Mouse (Mus musculus): ENCODE results near the gene Coro1c.
"Not testable (repeated sequence)": the region's sequence is repeated elsewhere in the genome, so short reads cannot be mapped to it uniquely, and the experiment has no call there.

The Coro1c gene

DNA sequence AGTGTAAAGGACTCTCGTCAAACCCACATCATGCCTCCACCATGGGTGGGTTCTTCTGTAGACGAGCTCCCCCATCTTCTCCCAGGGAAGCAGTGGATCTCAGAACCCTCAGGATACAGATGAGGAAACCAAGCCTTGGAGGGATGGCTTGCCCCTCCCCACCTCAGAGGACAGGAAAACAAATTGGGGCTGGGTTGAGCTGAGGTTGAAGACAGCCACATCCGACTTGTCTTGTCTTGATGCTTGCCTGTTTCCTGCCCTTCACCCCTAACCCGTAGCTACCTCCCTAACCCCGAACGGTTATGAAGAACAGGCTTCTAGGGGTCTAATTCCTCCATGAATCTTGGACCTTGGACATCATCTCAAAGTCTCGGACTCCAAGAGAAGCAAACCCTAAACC lies 83.0 kb downstream of the Coro1c start:
- no peak for DNase-seq

DNA sequence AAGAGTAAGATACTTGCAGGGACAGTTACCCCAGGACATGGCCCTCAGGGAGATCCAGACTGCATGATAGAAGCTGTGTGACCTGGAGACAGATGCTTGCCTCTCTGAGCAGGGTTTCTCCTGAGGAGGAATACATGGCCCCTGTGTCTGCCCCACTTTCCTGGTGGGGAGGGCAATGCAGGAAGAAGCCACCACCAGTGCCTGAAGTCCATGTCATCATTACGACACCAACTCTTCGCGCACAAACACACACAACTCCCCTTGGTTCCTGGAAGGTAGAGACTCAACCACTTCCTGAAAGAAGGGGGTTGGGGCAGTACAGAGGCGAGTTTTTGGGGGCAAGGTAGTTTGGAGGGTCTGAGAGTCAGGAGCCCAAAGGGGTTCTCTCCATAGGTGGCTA lies 84.3 kb downstream of the Coro1c start:
- DNase-seq = no peak

DNA sequence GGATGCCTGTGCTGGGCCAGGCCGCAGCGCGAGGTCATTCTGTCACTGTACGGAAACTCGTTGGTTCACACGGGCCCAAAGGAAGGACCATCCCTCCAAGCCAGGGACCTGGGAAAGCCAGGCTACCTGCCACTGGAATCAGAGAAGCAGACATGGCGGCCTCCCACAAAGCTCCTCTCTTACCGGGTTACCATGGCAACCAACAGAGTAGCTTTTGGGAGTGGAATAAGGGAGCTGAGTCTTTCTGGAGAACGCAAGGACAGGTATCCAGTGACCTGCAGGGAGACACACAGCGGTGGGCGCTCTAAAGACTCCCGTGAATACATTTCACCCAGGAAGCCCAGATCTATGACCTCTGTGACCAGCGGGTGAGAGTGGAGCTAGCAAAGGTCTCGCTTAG lies 90.0 kb downstream of the Coro1c start:
- no peak for DNase-seq

DNA sequence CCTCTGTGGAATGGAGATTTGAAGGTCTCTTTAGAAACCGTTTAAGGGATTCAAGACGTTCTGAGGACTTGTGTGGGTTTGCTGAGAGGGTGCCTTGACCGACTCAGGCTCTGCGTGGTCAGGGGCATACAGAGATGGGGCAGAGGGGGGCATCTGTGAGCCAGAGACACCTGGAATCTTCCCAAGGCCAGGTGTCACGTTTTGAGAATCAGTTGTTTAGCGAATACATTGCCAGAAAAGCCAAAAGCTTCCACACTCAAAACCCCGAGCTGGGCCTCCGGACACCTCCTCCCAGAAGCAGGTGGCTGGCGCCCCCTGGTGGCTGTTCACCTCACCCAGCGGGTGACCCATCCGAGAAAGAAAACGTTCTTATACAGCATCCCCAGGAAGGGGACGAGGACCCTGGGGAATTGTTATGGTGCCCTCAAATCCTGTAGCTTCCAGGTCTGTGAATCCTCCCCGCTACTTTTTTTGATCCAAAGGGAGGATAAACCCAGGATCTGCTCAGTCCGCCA lies 92.9 kb downstream of the Coro1c start:
- peak; percentile 53 to 83 for DNase-seq

DNA sequence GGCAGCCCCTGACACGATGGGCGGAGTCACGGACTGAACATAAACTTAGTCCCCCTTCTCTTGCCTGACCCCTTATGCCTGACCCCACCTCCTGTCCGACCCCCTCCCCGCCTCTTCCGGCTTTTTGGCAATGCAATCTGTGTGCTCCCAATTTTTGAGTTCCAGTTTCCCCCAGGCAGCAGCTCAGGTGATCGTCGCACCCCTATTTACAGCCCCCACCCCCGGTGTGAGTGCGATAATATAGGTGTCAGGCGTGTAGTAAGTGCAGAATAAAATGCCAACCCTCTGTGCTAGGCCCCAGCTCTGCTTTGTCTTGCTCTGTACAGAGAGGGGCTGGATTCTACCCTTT lies 93.5 kb downstream of the Coro1c start:
- no peak for DNase-seq

DNA sequence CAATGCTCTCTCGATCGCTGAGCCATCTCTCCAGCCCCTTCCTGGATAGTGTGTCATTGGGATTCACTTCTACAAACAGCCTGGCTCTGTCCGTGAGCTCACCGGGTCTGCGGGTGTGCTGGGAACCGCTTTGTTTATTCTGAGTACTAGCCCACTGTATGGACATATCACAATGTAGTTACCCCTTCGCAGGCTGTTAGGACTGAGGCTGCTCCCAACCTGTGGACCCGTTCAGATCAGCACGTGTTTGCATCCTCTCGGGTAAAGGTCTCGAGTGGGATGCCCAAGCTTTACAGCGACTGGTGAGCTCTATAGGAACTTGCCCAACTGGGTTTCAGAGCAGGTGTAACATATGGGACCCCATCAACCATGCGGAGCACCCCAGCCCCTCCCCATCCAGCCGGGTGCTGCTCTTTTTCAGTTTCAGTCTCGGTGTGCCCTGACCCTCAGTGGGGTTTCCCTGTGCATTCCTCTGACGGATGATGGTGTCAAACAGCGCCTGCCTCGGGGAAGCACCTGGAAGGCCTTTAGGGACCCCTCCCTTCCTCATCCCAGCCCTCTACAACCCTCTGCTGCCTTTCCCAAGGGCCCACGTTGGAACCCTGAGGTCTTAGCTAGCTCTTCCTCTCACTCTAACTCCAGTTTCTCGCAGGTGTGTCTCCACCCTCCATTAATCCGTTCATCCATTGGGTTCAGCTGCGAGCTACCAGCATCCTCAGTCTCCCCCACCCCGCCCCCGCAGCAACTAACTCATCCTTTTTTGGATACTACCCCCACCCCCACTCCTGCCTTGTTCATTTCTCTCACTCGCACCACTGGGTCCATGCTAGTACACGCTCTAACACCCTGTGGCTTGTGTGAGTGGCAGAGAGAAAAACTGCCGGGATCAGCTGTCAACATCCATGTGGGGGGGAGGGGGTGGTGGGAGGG lies 94.2 kb downstream of the Coro1c start:
- no peak for DNase-seq

DNA sequence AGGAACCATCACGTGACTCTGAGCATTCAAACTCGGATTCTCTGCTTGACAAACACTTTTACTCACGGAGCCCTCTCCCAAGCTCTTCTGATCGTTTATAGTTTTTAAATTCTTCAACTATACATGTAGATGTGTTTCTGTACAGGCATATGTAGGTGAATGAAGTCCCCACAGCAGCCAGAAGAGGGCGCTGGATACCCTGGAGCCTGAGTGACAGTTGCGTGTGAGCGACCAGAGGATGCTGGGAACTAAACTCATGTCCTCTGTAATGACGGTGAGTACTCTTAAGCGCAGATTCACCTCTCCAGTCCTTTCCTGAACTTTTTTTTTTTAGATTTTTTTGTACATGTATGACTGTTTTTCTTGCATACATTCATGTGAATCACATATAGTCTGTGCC lies 95.0 kb downstream of the Coro1c start:
- no peak for DNase-seq

DNA sequence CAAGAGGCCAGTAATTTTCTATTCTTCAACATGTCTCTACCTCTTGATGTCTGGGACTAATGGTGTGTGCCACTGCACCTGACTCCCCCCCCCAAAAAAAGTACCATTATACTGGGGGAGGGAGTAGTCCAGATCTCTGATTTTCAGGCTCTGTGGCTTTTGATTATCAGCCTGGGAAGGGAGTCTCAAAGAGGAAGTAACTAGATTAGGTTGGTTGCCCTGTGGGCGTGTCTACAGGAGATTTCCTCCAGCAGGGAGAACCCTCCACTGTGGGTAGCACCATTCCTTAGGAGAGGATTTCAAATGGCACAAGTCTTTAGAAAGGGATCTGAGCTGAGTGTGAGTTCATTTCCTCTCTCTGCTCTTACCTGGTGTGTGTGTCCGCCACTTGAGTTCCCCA lies 95.9 kb downstream of the Coro1c start:
- DNase-seq = no peak

DNA sequence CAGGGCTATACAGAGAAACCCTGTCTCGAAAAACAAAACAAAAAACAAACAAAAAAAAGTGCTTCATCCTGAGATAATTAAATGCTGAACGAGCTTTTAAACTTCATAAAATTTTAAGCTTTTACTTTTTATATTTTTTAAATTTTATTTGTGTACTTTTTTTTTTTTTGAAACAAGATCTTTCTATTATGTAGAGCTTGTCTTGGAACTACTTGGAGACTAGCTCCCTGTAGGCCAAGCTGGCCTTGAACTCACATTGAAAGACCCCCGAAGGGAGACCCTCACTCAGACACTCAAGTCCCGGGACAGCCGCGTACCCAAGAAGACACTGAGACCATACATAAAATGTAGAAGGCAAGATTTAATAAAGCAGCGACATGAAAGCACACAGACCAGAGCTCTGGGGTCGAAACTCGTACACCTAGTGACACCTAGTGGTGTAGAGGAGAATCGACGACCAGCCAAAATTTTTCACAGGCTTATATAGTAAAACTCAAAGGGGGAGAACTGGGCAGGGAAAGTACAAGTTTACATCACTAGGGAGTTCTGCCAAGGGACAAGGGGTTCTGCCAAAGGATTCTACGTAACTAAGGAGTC lies 96.6 kb downstream of the Coro1c start:
- DNase-seq = not testable (repeated sequence)

DNA sequence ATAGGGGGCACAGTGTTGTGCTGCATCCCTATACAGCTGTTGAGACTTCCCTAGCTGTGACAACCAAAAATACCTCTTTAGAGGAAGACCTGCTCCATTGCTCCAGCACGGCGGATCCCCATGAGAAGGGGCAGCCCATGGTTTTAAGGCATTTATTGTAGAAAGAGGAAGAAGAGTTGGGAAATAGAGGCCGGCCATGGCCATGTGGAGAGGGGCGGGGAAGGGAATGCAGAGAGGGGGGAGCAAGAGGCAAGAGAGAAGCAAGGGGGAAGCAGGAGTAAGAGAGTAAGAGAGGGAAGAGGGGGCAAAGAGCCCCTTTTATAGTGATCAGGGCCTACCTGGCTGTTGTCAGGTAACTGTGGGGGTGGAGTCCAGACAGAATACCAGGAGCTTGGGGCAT lies 98.4 kb downstream of the Coro1c start:
- DNase-seq = no peak

DNA sequence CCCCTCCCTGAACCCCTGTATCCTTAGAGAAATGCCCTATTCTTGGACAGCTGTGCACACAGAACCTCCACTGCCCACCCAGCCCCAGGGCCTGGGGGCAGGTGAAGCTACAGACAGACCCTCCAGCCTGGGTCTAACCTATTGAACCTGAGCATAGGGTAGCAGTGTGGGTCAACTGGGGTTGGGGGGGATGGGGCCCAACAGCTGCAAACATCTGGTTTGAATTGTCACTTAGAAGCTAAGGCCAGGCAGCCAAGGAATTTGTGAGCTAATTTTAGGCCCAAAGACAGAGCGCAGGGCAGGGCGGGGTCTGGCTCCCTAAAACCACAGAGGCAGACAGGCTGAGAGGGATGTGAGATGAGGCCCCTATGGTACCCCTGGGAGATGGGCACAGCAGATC lies 100.4 kb downstream of the Coro1c start:
- DNase-seq = no peak

DNA sequence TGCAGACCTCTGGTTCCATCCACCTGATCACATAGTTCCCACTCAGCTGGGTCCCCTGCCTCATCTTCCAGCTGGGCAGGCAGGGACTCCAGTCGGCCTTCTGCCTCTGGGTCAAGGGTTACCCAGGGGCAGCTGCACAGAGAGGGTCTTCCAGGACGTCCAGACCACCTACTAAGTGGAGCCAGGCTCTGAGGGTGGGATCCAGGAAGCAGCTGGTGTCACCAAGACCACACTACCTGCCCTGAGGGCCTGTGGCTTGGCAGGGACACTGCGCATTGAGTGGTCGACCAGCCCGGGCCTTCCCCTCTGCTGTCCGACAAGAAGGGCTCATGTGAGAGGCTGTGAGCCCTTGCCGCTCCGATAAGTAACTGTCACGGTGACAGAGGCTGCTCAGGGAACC lies 100.8 kb downstream of the Coro1c start:
- DNase-seq = no peak

DNA sequence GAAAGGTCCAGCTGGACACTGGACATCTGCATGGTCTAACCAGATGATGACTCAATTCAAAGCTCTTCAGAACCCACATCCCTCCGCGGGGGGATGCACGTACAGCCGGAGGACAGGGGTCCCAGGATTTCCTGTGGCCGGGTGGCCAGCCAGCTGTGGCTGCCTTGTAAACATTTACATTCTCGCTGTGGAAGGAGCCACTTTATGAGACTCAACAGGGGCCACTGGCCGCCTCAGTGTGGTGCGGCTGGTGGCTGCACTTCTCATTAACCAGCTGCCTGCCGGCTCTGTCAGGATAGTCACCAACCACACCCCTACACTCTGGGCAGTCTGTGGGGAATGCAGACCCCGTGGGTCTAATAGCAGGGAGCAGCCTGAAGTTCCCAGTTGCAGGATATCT lies 102.1 kb downstream of the Coro1c start:
- DNase-seq = no peak

DNA sequence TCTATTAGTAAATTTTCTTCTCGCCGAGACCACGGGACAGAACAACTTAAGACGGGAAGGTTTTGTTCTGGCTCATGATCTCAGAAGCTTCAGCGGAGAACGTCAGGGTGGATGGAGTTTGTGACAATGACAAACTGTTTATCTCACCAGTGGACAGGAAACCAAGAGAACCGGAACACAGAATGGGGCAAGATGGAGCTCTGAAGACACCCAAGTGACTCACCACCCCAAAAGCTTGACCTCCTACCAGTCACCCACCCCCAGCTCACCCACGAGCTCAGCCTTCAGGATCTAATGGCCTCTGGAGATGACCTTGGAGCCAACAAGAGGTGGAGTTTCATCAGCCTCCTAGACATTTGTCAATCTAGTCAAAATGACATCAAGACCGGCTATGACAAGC lies 103.3 kb downstream of the Coro1c start:
- DNase-seq = no peak

DNA sequence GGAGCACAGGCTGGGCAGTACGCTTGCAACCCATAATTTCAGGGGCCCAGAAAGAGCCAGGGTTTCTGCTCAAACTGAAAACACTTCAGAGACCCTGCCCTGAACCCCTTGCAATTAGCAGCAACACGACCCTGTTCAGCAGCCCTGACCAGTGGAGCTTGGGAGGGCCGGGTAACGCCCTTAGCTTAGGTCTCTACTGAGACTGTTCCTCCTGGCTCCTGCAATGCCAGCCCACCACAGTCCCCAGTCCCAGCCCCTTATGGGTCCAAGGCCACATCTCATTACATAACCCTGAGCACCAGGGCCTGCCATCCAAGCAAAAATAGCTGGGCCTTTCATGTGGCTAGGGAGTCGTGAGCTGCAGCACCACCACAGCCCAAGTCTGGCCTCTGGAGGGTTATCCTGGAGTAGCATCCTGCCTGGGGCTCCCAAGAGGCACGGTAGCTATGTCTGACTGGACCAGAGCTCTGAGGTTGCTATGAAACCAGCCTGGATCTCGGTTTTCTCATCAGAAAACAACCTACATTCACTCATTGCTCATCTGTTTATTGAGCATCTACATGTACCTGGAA lies 104.1 kb downstream of the Coro1c start:
- no peak for DNase-seq

DNA sequence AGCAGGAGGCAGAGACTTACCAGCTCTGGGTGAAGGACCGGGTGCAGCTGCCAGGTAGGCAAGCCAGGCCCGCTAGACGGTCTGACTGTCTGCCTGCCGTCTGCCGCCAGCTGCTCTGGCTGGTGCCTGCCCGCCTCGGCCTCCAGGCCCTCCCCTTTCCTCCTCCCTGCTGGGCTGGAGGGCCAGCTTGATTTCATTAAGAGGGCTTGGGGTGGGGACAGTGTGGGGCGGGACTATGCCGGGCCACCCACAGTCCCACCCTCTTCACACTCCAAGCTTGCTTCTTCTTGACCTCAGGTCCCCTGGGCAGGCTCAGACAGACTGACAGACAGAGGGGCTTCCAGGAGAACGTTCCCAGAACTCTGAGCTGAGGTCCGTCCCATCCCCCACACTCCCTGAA lies 108.3 kb downstream of the Coro1c start, which contains the start of gene Tmem119:
TSS of gene Tmem119 (minus strand) at position 237 of the 400 bp plus-strand sequence.
- no peak for DNase-seq

DNA sequence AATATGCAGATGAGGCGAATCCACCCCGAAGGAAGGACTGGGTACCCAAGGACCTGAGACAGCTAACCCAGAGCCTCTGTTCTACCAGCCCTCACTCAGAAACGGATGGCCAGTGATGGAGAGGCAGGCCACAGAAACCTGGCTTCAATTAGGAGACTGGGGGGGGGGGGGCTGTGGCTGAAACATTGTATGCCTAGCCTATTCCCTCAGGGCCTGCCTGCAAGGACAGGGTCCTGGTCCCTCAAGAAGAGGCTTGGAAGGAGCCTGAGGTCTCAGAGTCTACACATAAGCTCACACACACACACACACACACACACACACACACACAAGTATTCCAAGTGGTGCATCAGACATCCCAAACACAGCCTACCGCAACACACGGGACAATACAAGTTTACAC lies 108.9 kb downstream of the Coro1c start:
- DNase-seq = no peak

DNA sequence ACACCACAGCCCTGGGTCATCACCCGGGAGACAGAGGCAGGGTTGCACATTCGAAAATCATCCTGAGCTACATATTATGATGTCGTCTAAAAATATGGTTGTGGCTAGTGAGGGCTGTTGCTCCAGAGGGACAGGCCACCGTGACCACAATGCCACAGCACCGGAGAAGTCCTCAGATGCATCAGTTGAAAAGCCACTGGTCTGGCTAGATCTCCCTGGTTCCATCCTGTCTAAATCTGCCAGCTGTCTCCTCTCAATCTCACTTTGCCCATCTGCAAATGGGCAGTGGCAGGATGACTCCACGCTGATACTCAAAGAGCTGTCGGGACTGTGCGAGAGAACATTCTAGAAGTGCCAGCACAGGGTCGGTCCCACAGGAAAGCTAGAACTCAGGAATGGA lies 110.0 kb downstream of the Coro1c start:
- DNase-seq = no peak

DNA sequence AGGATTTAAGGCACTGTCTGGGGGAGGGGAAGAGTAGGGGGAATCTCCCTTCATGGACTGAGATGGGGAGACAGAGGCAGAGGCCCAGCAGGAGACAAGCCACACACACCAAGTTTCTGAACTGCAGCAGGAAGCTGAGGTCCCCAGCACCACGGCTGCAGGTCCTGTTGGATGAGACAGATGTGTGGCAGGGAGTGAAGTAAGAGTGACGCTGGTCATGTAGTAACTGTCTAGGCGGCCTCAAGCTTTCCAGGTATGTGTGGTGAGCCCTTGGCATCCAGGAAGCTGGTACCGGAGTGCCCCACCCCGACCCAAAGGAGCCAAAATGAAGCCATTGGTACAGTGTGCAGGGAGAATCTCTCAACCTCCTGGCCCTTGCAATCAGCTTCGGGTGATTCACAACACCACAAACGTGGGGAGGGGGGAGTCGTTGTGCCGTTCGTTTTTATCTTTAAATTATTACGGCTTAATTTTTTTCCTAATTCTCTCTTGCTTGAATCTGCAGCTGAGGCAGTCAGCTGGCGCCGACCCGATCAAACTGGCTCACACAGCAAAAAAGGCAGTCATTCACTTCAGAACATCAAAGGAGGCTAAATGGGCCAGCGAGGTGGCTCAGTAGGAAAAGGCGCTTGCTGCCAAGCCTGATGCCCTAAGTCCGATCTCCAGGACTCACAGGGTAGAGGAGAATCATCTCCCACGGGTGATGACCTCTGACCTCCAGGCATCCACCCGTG lies 111.2 kb downstream of the Coro1c start:
- DNase-seq = no peak

DNA sequence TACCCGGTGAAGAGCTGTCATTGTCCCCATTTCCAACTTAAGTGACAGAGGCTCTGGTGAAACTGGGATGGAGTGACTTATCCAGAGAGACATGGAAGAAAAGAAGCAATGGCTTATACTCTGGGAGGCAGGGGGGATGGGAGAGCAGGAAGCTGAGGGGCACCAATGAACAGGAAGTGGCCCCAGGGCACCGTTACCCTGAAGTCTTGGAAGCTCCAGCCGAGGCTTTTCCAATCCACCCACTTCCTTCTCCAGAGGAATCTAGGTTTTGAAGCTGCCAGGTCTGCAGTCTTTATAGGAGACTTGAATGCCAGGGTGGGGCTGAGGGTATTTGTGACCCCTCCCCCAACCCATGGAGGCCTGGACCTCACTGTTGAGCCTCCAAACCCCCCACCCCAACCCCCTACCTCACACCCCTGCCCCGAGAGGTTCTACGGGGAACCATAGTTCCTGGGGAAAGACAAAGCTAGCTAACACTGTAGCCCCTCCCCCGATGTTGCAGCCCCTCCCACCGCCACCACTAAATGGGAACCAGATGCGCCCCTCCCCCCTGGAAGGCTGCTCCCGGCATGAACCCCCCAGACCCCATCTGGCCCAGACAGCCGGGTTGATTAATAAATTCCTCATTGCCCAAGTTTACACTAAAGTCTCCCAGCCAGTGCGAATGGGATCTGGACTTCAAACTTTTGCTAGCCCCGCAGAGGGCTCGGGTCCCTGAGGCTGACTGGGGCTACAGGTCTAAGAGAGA lies 112.0 kb downstream of the Coro1c start:
- no peak for DNase-seq
